Mouse (Mus musculus) liver, embryonic 14.5 days (tissue): Measurements from ENCODE around the gene Rpap3.

Experiments used
- CTCF ChIP-seq: IDR thresholded peaks from 2 replicates; pipeline ENCODE4 v1.5.1; 2016; ENCODE audit warnings: antibody characterized with exemption, low read depth, control low read depth
- EP300 ChIP-seq: IDR thresholded peaks from 2 replicates; pipeline ENCODE4 v1.6.1; 2016; ENCODE audit warnings: antibody characterized with exemption, low read depth

DNA sequence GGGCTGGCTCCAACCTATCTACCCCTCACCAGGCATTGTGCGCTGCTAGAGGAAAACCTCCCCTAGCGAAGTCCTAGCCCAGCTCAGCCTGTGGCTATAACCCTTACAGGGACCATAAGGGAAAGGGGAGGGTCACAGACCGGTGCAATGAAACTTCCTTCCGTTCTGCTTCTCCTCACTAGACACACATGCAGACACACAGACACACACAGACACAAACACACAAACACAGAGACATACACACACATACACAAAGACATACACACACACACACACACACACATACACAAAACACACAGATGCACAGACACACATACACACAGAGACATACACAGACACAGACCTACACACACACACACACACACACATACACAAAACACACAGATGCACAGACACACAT lies 37.0 kb upstream of the Rpap3 start:
- no peak for TF ChIP-seq EP300
- no peak for TF ChIP-seq CTCF
